ENCODE assay signal across 1 mouse cellular context in the genomic region with DNA sequence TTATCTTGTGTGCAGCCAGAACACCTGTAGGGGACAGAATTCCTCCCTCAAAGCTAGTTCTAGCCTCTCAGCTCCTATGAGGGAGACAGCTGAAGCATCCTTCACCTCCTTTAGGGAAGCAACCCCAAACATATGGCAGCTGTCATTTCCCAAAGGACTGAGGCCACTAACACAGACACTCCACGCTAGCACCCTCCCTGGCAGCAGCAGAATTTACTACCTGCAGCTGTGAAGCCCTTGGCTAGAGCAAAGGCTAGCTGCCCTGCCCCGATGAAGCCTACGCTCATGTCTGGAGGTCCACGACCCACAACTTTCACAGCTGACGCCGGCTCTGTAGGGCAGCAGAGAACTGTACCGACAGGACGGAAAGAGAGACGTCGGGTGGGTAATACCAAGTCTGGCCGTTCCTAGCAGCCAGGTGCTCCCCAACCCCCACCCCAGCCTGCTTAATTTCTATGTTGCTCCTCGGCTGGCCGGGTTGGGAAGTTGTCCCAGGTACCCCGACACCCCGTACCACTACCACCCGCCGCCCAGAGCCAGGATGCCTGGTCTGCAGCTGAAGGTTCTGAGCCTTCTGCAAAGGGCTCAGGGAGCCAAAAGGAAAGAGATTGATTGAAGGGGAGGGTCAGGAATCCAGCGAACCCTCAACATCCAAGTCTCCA.
TF ChIP-seq lines count a peak whose summit lies in the region.

No protein-coding gene starts in this region.

TF ChIP-seq in MEL, 35 proteins besides CTCF, POLR2A, EP300 and RAD21:
- TF ChIP-seq KAT2A (conservative IDR thresholded peaks at IDR 0.05; ENCODE audit: low read depth, low read length) (no peak), MAX (IDR thresholded peaks at IDR 0.05; ENCODE audit: low read length) (no peak), ZKSCAN1 (IDR thresholded peaks at IDR 0.05; ENCODE audit: low read depth, low read length) (no peak), USF2 (IDR thresholded peaks at IDR 0.05; ENCODE audit: borderline replicate concordance in 1 of 2, insufficient read depth in 1 of 2, low read depth in 1 of 2, low read length in 2 of 2) (no peak), UBTF (IDR thresholded peaks at IDR 0.05; ENCODE audit: borderline replicate concordance, insufficient read depth, low read depth, low read length) (no peak), ETS1 (IDR thresholded peaks at IDR 0.05; ENCODE audit: low read depth, low read length) (no peak), ZC3H11A (IDR thresholded peaks at IDR 0.05; ENCODE audit: low read depth, low read length) (no peak), BHLHE40 (IDR thresholded peaks at IDR 0.05; ENCODE audit: borderline replicate concordance, low read depth, low read length) (no peak)
